Mouse (Mus musculus): Measurements from ENCODE around the gene Atp8b4. TPM values are rescaled to one million over a fixed set of nuclear protein-coding genes. Genes with fewer than 3 reads are reported as not detected.

Gene Atp8b4
- polyA plus RNA-seq, 1 experiment: 0.06 TPM

DNA sequence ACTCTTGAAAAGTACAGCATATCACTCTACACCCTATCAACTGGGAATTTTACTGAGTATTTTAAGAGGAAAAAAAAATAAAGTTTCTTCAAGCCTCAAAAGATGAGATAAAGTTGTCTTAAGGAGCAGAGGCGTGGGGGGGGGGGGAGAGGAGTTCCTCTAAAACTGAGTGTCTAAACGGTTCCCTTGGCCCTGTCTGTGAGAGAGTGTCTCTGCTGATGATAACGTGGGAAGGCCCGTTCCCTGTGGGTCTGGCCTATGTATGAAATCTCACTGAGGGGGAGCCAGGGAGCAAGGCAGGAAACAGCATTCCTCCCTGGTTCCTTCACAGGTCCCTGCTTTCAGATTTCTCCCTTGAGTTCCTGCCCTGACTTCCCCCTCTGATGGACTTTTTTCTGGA is 130.7 kb downstream of the Atp8b4 start:
- Histone ChIP-seq H3K79me2 (ENCODE audit: control insufficient read depth, insufficient read depth) (no peaks in the 10 kb centered on the region), H3K79me3 (ENCODE audit: low read depth) (no peaks in the 10 kb centered on the region), H3K4me3 (ENCODE audit: insufficient read depth, poor library complexity, severe bottlenecking) (no peak overlapping the region), H3K27me3 (ENCODE audit: control insufficient read depth, insufficient read depth, insufficient read length) (no peaks in the 10 kb centered on the region), H3ac (ENCODE audit: control insufficient read depth, insufficient read length, low read depth) (no peak overlapping the region), H3K36me3 (ENCODE audit: control insufficient read depth, insufficient read depth) (no peaks in the 10 kb centered on the region)
- TF ChIP-seq MAX (IDR thresholded peaks at IDR 0.05) (no peak), MYOG (IDR thresholded peaks at IDR 0.05; ENCODE audit: control insufficient read depth, extremely low read depth, insufficient read length) (no peak), CEBPB (IDR thresholded peaks at IDR 0.05; ENCODE audit: low read depth) (no peak), CTCF (IDR thresholded peaks at IDR 0.05; ENCODE audit: control insufficient read depth, insufficient read depth, insufficient read length) (no peak)

GRCm38 (mm10) chr2:126363745-126364725 is 136.4 kb downstream of the Atp8b4 start:
- Histone ChIP-seq H3K36me3 (ENCODE audit: control insufficient read depth, insufficient read depth) (no peaks in the 10 kb centered on the region), H3K27me3 (ENCODE audit: control insufficient read depth, insufficient read depth, insufficient read length) (no peaks in the 10 kb centered on the region), H3K4me3 (ENCODE audit: insufficient read depth, poor library complexity, severe bottlenecking) (no peak overlapping the region), H3K79me2 (ENCODE audit: control insufficient read depth, insufficient read depth) (no peaks in the 10 kb centered on the region), H3ac (ENCODE audit: control insufficient read depth, insufficient read length, low read depth) (no peak overlapping the region), H3K79me3 (ENCODE audit: low read depth) (no peaks in the 10 kb centered on the region)
- TF ChIP-seq CTCF (IDR thresholded peaks at IDR 0.05; ENCODE audit: control insufficient read depth, insufficient read depth, insufficient read length) (no peak), USF1 (IDR thresholded peaks at IDR 0.05; ENCODE audit: low read depth) (no peak), MYOG (IDR thresholded peaks at IDR 0.05; ENCODE audit: control insufficient read depth, extremely low read depth, insufficient read length) (no peak), MYOD1 (IDR thresholded peaks at IDR 0.05; ENCODE audit: control insufficient read depth, insufficient read length, low read depth) (no peak), FOSL1 (IDR thresholded peaks at IDR 0.05; ENCODE audit: insufficient read depth, low read length, poor library complexity, severe bottlenecking) (no peak), MAX (IDR thresholded peaks at IDR 0.05) (no peak), CEBPB (IDR thresholded peaks at IDR 0.05; ENCODE audit: low read depth) (no peak)

DNA sequence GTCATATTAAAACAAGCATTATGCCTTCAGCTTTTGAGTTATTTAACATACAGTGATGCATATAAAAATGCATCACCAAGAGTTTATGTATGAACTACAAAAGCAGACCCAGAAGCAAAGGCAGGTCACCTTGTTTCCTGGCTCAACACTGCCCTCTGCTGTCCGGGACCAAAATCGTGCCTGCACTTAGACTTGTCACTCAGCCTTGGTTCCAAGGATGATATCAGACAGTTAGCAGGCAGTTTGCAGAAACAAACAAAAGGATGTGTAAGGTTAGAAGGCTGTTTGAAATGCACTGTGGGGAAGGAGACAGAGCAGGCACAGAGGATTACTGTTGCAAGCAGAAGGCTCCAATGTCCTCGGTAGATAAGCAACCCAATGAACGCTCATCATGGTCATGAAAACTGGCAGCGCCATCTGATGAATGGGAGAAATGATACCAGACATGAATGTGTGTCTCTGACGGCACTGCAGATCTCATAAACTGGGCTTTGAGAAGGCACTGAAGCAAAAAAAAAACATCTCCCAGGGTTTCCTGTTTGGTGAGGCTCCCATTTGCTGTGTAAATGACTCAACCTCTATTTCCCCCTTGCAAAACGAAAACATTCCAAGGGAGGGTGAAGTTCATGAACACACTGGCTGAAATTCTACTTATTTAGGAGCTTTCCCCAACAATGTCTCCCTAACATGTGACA is 137.3 kb downstream of the Atp8b4 start:
- Histone ChIP-seq H3K79me2 (ENCODE audit: control insufficient read depth, insufficient read depth) (no peaks in the 10 kb centered on the region), H3K79me3 (ENCODE audit: low read depth) (no peaks in the 10 kb centered on the region), H3ac (ENCODE audit: control insufficient read depth, insufficient read length, low read depth) (no peak overlapping the region), H3K36me3 (ENCODE audit: control insufficient read depth, insufficient read depth) (no peaks in the 10 kb centered on the region), H3K4me3 (ENCODE audit: insufficient read depth, poor library complexity, severe bottlenecking) (no peak overlapping the region), H3K27me3 (ENCODE audit: control insufficient read depth, insufficient read depth, insufficient read length) (no peaks in the 10 kb centered on the region)
- TF ChIP-seq CTCF (IDR thresholded peaks at IDR 0.05; ENCODE audit: control insufficient read depth, insufficient read depth, insufficient read length) (peak; percentile 74), MYOD1 (IDR thresholded peaks at IDR 0.05; ENCODE audit: control insufficient read depth, insufficient read length, low read depth) (no peak), USF1 (IDR thresholded peaks at IDR 0.05; ENCODE audit: low read depth) (no peak), FOSL1 (IDR thresholded peaks at IDR 0.05; ENCODE audit: insufficient read depth, low read length, poor library complexity, severe bottlenecking) (no peak), CEBPB (IDR thresholded peaks at IDR 0.05; ENCODE audit: low read depth) (no peak), MAX (IDR thresholded peaks at IDR 0.05) (no peak)

DNA sequence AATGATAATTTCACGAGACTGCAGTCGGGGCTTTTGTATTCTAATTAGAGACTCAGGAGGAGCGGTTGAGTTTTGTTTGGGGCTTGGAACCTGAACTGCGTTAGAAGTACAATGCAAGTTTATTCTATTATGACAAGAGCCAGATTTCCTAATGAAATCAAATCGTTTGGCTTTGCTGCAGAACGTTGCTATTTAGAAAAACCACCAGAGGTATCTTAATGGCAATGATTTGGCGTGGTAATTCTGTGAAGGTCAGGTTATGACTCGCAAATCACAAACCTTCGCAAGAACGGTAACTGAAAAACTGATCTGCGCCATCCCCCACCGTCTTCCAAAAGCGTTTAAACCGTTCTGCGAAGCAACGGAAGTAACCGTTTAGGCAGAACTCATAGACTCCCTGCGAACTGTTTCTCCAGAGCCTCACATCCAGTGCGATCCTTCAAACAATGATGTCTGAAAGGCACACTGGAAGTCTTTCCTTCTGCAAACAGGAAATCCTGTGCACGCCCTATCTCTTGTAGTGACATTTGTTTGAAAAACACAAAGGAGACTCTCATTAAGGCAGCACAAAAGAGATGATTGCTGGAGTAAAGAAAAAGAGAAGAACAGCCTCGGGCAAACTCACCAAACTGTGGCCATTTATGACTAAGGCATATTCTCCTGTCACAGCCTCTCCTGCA is 139.2 kb downstream of the Atp8b4 start:
- Histone ChIP-seq H3K27me3 (ENCODE audit: control insufficient read depth, insufficient read depth, insufficient read length) (no peaks in the 10 kb centered on the region), H3K4me3 (ENCODE audit: insufficient read depth, poor library complexity, severe bottlenecking) (no peak overlapping the region), H3ac (ENCODE audit: control insufficient read depth, insufficient read length, low read depth) (no peak overlapping the region), H3K36me3 (ENCODE audit: control insufficient read depth, insufficient read depth) (no peaks in the 10 kb centered on the region), H3K79me2 (ENCODE audit: control insufficient read depth, insufficient read depth) (no peaks in the 10 kb centered on the region), H3K79me3 (ENCODE audit: low read depth) (no peaks in the 10 kb centered on the region)
- TF ChIP-seq CTCF (IDR thresholded peaks at IDR 0.05; ENCODE audit: control insufficient read depth, insufficient read depth, insufficient read length): no peak
- TF ChIP-seq FOSL1 (IDR thresholded peaks at IDR 0.05; ENCODE audit: insufficient read depth, low read length, poor library complexity, severe bottlenecking): no peak
- no peak for TF ChIP-seq MAX (IDR thresholded peaks at IDR 0.05)
- TF ChIP-seq CEBPB (IDR thresholded peaks at IDR 0.05; ENCODE audit: low read depth): no peak
- TF ChIP-seq MYOG (IDR thresholded peaks at IDR 0.05; ENCODE audit: control insufficient read depth, extremely low read depth, insufficient read length): no peak
- TF ChIP-seq USF1 (IDR thresholded peaks at IDR 0.05; ENCODE audit: low read depth): no peak
- no peak for TF ChIP-seq MYOD1 (IDR thresholded peaks at IDR 0.05; ENCODE audit: control insufficient read depth, insufficient read length, low read depth)

DNA sequence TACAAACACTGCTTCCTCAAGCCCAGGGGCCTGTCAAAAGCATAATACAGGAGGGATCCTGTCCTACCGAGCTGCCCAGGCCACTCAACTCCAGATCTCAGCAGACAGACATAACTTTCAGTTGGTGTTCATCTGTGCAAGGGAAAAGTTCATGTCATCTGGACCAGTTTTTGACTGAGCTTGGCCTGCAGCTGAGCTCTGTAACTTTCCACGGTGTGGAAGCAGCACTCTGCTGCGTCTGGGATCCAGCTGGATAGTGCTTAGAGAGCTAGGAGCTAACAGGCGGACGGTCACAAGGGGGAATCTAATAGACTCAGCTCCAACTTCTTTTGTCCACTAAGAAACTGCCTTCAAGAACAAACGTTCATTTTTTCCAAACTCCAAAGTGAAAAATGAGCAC is 139.8 kb downstream of the Atp8b4 start:
- TF ChIP-seq USF1 (IDR thresholded peaks at IDR 0.05; ENCODE audit: low read depth): no peak
- no peak for TF ChIP-seq CTCF (IDR thresholded peaks at IDR 0.05; ENCODE audit: control insufficient read depth, insufficient read depth, insufficient read length)
- TF ChIP-seq MYOD1 (IDR thresholded peaks at IDR 0.05; ENCODE audit: control insufficient read depth, insufficient read length, low read depth): no peak
- no peak for TF ChIP-seq MAX (IDR thresholded peaks at IDR 0.05)
- TF ChIP-seq FOSL1 (IDR thresholded peaks at IDR 0.05; ENCODE audit: insufficient read depth, low read length, poor library complexity, severe bottlenecking): no peak
- TF ChIP-seq MYOG (IDR thresholded peaks at IDR 0.05; ENCODE audit: control insufficient read depth, extremely low read depth, insufficient read length): no peak
- TF ChIP-seq CEBPB (IDR thresholded peaks at IDR 0.05; ENCODE audit: low read depth): no peak
- Histone ChIP-seq H3K4me3 (ENCODE audit: insufficient read depth, poor library complexity, severe bottlenecking) (no peak overlapping the region), H3ac (ENCODE audit: control insufficient read depth, insufficient read length, low read depth) (no peak overlapping the region), H3K27me3 (ENCODE audit: control insufficient read depth, insufficient read depth, insufficient read length) (no peaks in the 10 kb centered on the region), H3K79me3 (ENCODE audit: low read depth) (no peaks in the 10 kb centered on the region), H3K79me2 (ENCODE audit: control insufficient read depth, insufficient read depth) (no peaks in the 10 kb centered on the region), H3K36me3 (ENCODE audit: control insufficient read depth, insufficient read depth) (no peaks in the 10 kb centered on the region)
